Mouse (Mus musculus) ES-E14 (cell line): ENCODE measurements around the gene Pgd. TPM values are rescaled to one million over a fixed set of nuclear protein-coding genes. Genes with fewer than 3 reads are reported as not detected.

ENCODE experiments used
- DNase-seq: peaks from one replicate; pipeline ENCODE4 v3.0.0-alpha.2; 2013; ENCODE audit warnings: low read depth, low spot score
- H3K27ac ChIP-seq: 2 replicates; pipeline ENCODE4 v1.5.1; 2012; ENCODE audit warnings: low read depth, mild to moderate bottlenecking, low read length, moderate library complexity, mixed read lengths; ENCODE audit not compliant: poor library complexity, insufficient read depth, severe bottlenecking
- H3K36me3 ChIP-seq: 2 replicates; pipeline ENCODE4 v1.6.1; 2012; ENCODE audit warnings: mild to moderate bottlenecking, low read length, moderate library complexity, mixed read lengths; ENCODE audit not compliant: control insufficient read depth, poor library complexity, insufficient read depth, severe bottlenecking
- H3K4me1 ChIP-seq, 2 experiments: fragments of 150-350 bp in 1 of 2; sonication (generic) in 1 of 2; 2 replicates each; pipeline ENCODE4 v1.6.1; 2012; ENCODE audit warnings: low read length in 2 of 2, mild to moderate bottlenecking in 1 of 2, mixed read lengths in 1 of 2; ENCODE audit not compliant: control insufficient read depth in 2 of 2, insufficient read depth in 2 of 2, poor library complexity in 1 of 2
- H3K4me3 ChIP-seq, 2 experiments: fragments of 150-350 bp in 1 of 2; sonication (generic) in 1 of 2; 2 replicates each; pipeline ENCODE4 v1.5.1; 2012; ENCODE audit warnings: low read length in 2 of 2, low read depth in 1 of 2, mild to moderate bottlenecking in 1 of 2, mixed read lengths in 1 of 2; ENCODE audit not compliant: insufficient read depth in 1 of 2, poor library complexity in 1 of 2, severe bottlenecking in 1 of 2
- H3K9ac ChIP-seq: 2 replicates; pipeline ENCODE4 v1.6.1; 2012; ENCODE audit warnings: low read depth, mild to moderate bottlenecking, low read length, mixed read lengths; ENCODE audit not compliant: poor library complexity, insufficient read depth, severe bottlenecking
- H3K9me3 ChIP-seq: fragments of 150-350 bp; sonication (generic); 2 replicates; pipeline ENCODE4 v1.6.1; 2012; ENCODE audit warnings: low read depth, mild to moderate bottlenecking, low read length; ENCODE audit not compliant: control insufficient read depth, insufficient read depth
- CHD2 ChIP-seq: IDR thresholded peaks from 2 replicates; pipeline ENCODE4 v1.6.1; 2014; ENCODE audit warnings: mild to moderate bottlenecking, low read depth, low read length, inconsistent platforms
- HCFC1 ChIP-seq: IDR thresholded peaks from 2 replicates; pipeline ENCODE4 v1.6.1; 2012; ENCODE audit warnings: low read length, inconsistent platforms, borderline replicate concordance; ENCODE audit not compliant: insufficient read depth
- MAFK ChIP-seq: IDR thresholded peaks from 2 replicates; pipeline ENCODE4 v1.6.1; 2014; ENCODE audit warnings: mild to moderate bottlenecking, low read depth, low read length, inconsistent platforms; ENCODE audit not compliant: insufficient read depth
- ZC3H11A ChIP-seq: IDR thresholded peaks from 2 replicates; pipeline ENCODE4 v1.6.1; 2012; ENCODE audit warnings: low read depth, mild to moderate bottlenecking, inconsistent platforms, low read length, borderline replicate concordance
- ZNF384 ChIP-seq: IDR thresholded peaks from 2 replicates; pipeline ENCODE4 v1.6.1; 2012; ENCODE audit warnings: low read depth, low read length, inconsistent platforms
- in situ Hi-C, 2 experiments: fragments of 600-800 bp; cut with MboI; formaldehyde crosslinking; loops; one replicate each; pipeline ENCODE4 v1.15.1; 2025; ENCODE audit warnings: low sequenced_read_pairs in 2 of 2, inconsistent platforms in 1 of 2; ENCODE audit not compliant: unreplicated experiment in 2 of 2
- total RNA-seq: library from RNA; depleted of rRNA; stranded (reverse); fragments of 300-350 nt; gene quantifications from 2 replicates; pipeline ENCODE4 v1.2.3, GENCODE M21; 2012

Pgd gene
- total RNA-seq, 1 experiment = 63.7 TPM

DNA sequence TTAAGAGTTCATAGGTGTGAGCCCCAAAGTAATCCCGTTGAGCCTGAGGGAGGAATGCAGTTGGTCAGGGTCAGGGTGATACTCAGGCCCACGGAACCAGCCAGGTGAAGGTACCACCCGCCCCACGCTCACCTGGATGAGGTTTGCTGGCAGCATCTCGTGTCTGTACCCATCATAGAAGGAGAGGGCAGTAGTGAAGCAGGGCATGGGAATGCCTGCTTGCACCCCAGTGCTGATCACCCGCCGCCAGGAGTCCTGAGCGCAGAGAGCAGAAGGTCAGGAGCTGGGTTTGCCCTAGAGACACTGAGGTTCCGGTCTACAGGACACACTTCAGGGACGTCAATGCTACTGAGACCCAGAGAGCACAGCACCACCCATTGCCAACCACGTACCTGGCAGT, 15.8 kb downstream of the Pgd start:
- no peak overlapping the region for H3K4me3 ChIP-seq

GRCm38 (mm10) chr4:149150256-149150655, 16.3 kb downstream of the Pgd start:
- Histone ChIP-seq H3K4me3 (no peak overlapping the region), H3K9me3 (no peaks in the 10 kb centered on the region), H3K4me1 (peaks cover 0 to 3% of the 10 kb centered on the region in 2 experiments; a peak in 1 of 4 replicates), H3K36me3 (peaks cover 54% of the 10 kb centered on the region), H3K9ac (no peak overlapping the region), H3K27ac (no peak overlapping the region)
- in situ Hi-C loops = no loop called here
- no peak for DNase-seq
- TF ChIP-seq MAFK (no peak), ZC3H11A (no peak), CHD2 (no peak)

More for the DNA sequence above, 15.8 kb downstream of the Pgd start:
- in situ Hi-C loops = no loop called here
- Histone ChIP-seq H3K4me1 (peaks cover 0 to 3% of the 10 kb centered on the region in 2 experiments; a peak in 1 of 4 replicates), H3K9me3 (no peaks in the 10 kb centered on the region), H3K9ac (no peak overlapping the region), H3K27ac (no peak overlapping the region), H3K36me3 (peaks cover 57% of the 10 kb centered on the region)
- DNase-seq = no peak
- TF ChIP-seq MAFK (no peak), HCFC1 (no peak), ZC3H11A (no peak), ZNF384 (no peak), CHD2 (no peak)

GRCm38 (mm10) chr4:149149611-149150010, 17.0 kb downstream of the Pgd start:
- in situ Hi-C loops = no loop called here
- DNase-seq = no peak
- H3K4me3 ChIP-seq = no peak overlapping the region
- no peaks in the 10 kb centered on the region for H3K9me3 ChIP-seq
- H3K27ac ChIP-seq = no peak overlapping the region
- peaks cover 0 to 3% of the 10 kb centered on the region in 2 experiments; a peak in 1 of 4 replicates for H3K4me1 ChIP-seq
- TF ChIP-seq ZNF384 (no peak), CHD2 (no peak), MAFK (no peak), HCFC1 (no peak), ZC3H11A (no peak)
- H3K9ac ChIP-seq = no peak overlapping the region
- peaks cover 49% of the 10 kb centered on the region for H3K36me3 ChIP-seq

GRCm38 (mm10) chr4:149149196-149149595, 17.4 kb downstream of the Pgd start:
- H3K36me3 ChIP-seq = peaks cover 45% of the 10 kb centered on the region
- no peak for DNase-seq
- in situ Hi-C loops = no loop called here
- peaks cover 0 to 3% of the 10 kb centered on the region in 2 experiments; a peak in 1 of 4 replicates for H3K4me1 ChIP-seq
- H3K9me3 ChIP-seq = no peaks in the 10 kb centered on the region
- H3K9ac ChIP-seq = no peak overlapping the region
- no peak overlapping the region for H3K27ac ChIP-seq
- no peak overlapping the region for H3K4me3 ChIP-seq
- TF ChIP-seq MAFK (no peak), HCFC1 (no peak), ZC3H11A (no peak), ZNF384 (no peak), CHD2 (no peak)

DNA sequence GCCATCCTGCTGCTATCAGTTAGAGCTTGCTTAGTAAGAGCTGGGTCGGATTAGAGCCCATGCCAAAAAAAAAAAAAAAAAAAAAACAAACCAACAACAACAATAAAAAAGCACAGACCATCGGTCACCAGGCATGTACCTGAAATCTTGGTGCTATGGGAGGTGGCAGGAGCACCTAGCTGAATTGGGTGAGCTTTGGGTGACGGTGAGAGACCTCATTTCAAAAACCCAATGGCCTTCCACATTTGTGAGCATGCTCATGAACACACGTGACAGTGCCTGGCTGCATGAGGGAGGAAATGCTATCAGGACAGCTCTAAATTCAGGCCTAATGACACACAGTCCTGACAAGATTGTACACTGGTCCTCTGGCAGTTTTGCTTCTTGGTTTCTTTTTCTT, 18.5 kb downstream of the Pgd start:
- H3K9ac ChIP-seq = no peak overlapping the region
- in situ Hi-C loops = no loop called here
- TF ChIP-seq HCFC1 (no peak), ZNF384 (0 out of 2 replicates have a peak, but pooled peaks have one; percentile 20), ZC3H11A (no peak), CHD2 (no peak)
- no peak for DNase-seq
- no peaks in the 10 kb centered on the region for H3K9me3 ChIP-seq
- H3K4me1 ChIP-seq = peaks cover 0 to 3% of the 10 kb centered on the region in 2 experiments; a peak in 1 of 4 replicates
- peaks cover 34% of the 10 kb centered on the region for H3K36me3 ChIP-seq
- no peak overlapping the region for H3K27ac ChIP-seq
- H3K4me3 ChIP-seq = no peak overlapping the region
